Mouse (Mus musculus) CH12.LX (cell line): ENCODE measurements at regions not wholly inside any gene's neighbourhood (a gene's known extent, or its start where the extent isn't known, plus 50 kb on each side); places are given as distances from the start of the nearest gene placed in this dataset.

Experiments used
- DNase-seq: peaks from one replicate; pipeline ENCODE4 v3.0.0-alpha.2; 2013; ENCODE audit errors: extremely low read depth
- H3K27ac ChIP-seq: 2 replicates; pipeline ENCODE4 v1.5.1; 2012; ENCODE audit warnings: low read depth, mild to moderate bottlenecking, control low read depth, moderate library complexity; ENCODE audit not compliant: insufficient read depth
- H3K27me3 ChIP-seq: replicated peaks from 2 replicates; pipeline ENCODE3; 2012; ENCODE audit warnings: inconsistent platforms
- H3K36me3 ChIP-seq, 2 experiments: replicated peaks in 1 of 2; 2 replicates each; pipeline versions ENCODE3 to v1.6.1; 2012; ENCODE audit warnings: inconsistent platforms in 1 of 2, low read length in 1 of 2, mild to moderate bottlenecking in 1 of 2, mixed read lengths in 1 of 2, moderate library complexity in 1 of 2; ENCODE audit not compliant: control insufficient read depth in 1 of 2, insufficient read depth in 1 of 2
- H3K4me1 ChIP-seq, 2 experiments: 2 replicates each; pipeline ENCODE4 v1.6.1; 2012; ENCODE audit warnings: inconsistent platforms in 1 of 2, moderate library complexity in 1 of 2; ENCODE audit not compliant: insufficient read depth in 2 of 2, control insufficient read depth in 1 of 2
- H3K4me2 ChIP-seq: 2 replicates; pipeline ENCODE4 v1.6.1; 2012; ENCODE audit warnings: low read depth, mild to moderate bottlenecking, control low read depth; ENCODE audit not compliant: poor library complexity, insufficient read depth, severe bottlenecking
- H3K4me3 ChIP-seq, 3 experiments: fragments of 150-350 bp in 1 of 3; sonication (generic) in 1 of 3; replicated peaks in 1 of 3; 2 replicates each; pipeline versions ENCODE3 to v1.5.1; 2011 to 2012; ENCODE audit warnings: low read depth in 2 of 3, low read length in 2 of 3, mild to moderate bottlenecking in 2 of 3, moderate library complexity in 2 of 3, control low read depth in 1 of 3, improper control_type of control experiment in 1 of 3, inconsistent platforms in 1 of 3, mixed read lengths in 1 of 3; ENCODE audit not compliant: poor library complexity in 1 of 3
- H3K79me2 ChIP-seq: replicated peaks from 2 replicates; pipeline ENCODE4 v1.6.1; 2012; ENCODE audit warnings: mild to moderate bottlenecking, moderate library complexity; ENCODE audit not compliant: control insufficient read depth, poor library complexity, insufficient read depth, severe bottlenecking; ENCODE audit errors: extremely low read depth
- H3K9ac ChIP-seq: 2 replicates; pipeline ENCODE4 v1.6.1; 2012; ENCODE audit warnings: low read depth, mild to moderate bottlenecking, control low read depth, moderate library complexity; ENCODE audit not compliant: insufficient read depth
- H3K9me3 ChIP-seq: replicated peaks from 2 replicates; pipeline ENCODE3; 2012; ENCODE audit warnings: low read length, inconsistent platforms, mixed read lengths
- CHD1 ChIP-seq: IDR thresholded peaks from 2 replicates; pipeline ENCODE4 v1.6.1; 2012; ENCODE audit warnings: low read depth, low read length, improper control_type of control experiment, inconsistent platforms
- CHD2 ChIP-seq: IDR thresholded peaks from 2 replicates; pipeline ENCODE4 v1.6.1; 2011; ENCODE audit warnings: low read length, improper control_type of control experiment
- CTCF ChIP-seq, 2 experiments: IDR thresholded peaks in 1 of 2; conservative IDR thresholded peaks in 1 of 2; 2 replicates each; pipeline ENCODE4 v1.5.1; 2011 to 2012; ENCODE audit warnings: low read depth in 2 of 2, low read length in 2 of 2, improper control_type of control experiment in 1 of 2, inconsistent platforms in 1 of 2, mild to moderate bottlenecking in 1 of 2, moderate library complexity in 1 of 2
- EP300 ChIP-seq: IDR thresholded peaks from 2 replicates; pipeline ENCODE4 v1.6.1; 2011; ENCODE audit warnings: low read length, improper control_type of control experiment
- ETS1 ChIP-seq: conservative IDR thresholded peaks from 2 replicates; pipeline ENCODE4 v1.6.1; 2012; ENCODE audit warnings: low read depth, mild to moderate bottlenecking, inconsistent platforms, low read length, improper control_type of control experiment, moderate library complexity
- IRF4 ChIP-seq: IDR thresholded peaks from 2 replicates; pipeline ENCODE4 v1.6.1; 2014; ENCODE audit warnings: low read depth, mild to moderate bottlenecking, inconsistent platforms, low read length, improper control_type of control experiment
- JUN ChIP-seq: IDR thresholded peaks from 2 replicates; pipeline ENCODE4 v1.6.1; 2011; ENCODE audit warnings: low read depth, mild to moderate bottlenecking, low read length, improper control_type of control experiment, moderate library complexity; ENCODE audit not compliant: insufficient read depth
- JUND ChIP-seq: conservative IDR thresholded peaks from 2 replicates; pipeline ENCODE4 v1.6.1; 2011; ENCODE audit warnings: low read depth, low read length, improper control_type of control experiment
- MAFK ChIP-seq: IDR thresholded peaks from 2 replicates; pipeline ENCODE4 v1.6.1; 2011; ENCODE audit warnings: low read length, improper control_type of control experiment; ENCODE audit not compliant: insufficient replicate concordance
- MAZ ChIP-seq: IDR thresholded peaks from 2 replicates; pipeline ENCODE4 v1.6.1; 2012; ENCODE audit warnings: low read depth, mild to moderate bottlenecking, inconsistent platforms, low read length, improper control_type of control experiment, moderate library complexity
- MXI1 ChIP-seq: IDR thresholded peaks from 2 replicates; pipeline ENCODE4 v1.6.1; 2011; ENCODE audit warnings: mild to moderate bottlenecking, low read depth, low read length, improper control_type of control experiment
- NELFE ChIP-seq: IDR thresholded peaks from 2 replicates; pipeline ENCODE4 v1.6.1; 2011; ENCODE audit warnings: low read depth, low read length, improper control_type of control experiment
- NRF1 ChIP-seq: IDR thresholded peaks from 2 replicates; pipeline ENCODE4 v1.6.1; 2014; ENCODE audit warnings: low read depth, mild to moderate bottlenecking, inconsistent platforms, low read length, improper control_type of control experiment, moderate library complexity
- PAX5 ChIP-seq: IDR thresholded peaks from 2 replicates; pipeline ENCODE4 v1.6.1; 2012; ENCODE audit warnings: low read length, inconsistent platforms, mixed read lengths
- POLR2AphosphoS2 ChIP-seq: IDR thresholded peaks from 2 replicates; pipeline ENCODE4 v1.6.1; 2011; ENCODE audit warnings: low read depth, low read length, improper control_type of control experiment
- RAD21 ChIP-seq: IDR thresholded peaks from 2 replicates; pipeline ENCODE4 v1.6.1; 2011; ENCODE audit warnings: low read depth, mild to moderate bottlenecking, low read length, improper control_type of control experiment, moderate library complexity
- SMC3 ChIP-seq: IDR thresholded peaks from 2 replicates; pipeline ENCODE4 v1.6.1; 2011; ENCODE audit warnings: low read depth, low read length, improper control_type of control experiment
- TBP ChIP-seq: conservative IDR thresholded peaks from 2 replicates; pipeline ENCODE4 v1.6.1; 2011; ENCODE audit warnings: low read depth, low read length, improper control_type of control experiment
- TCF12 ChIP-seq: IDR thresholded peaks from 2 replicates; pipeline ENCODE4 v1.6.1; 2014; ENCODE audit warnings: low read depth, mild to moderate bottlenecking, inconsistent platforms, low read length, improper control_type of control experiment
- ZC3H11A ChIP-seq: IDR thresholded peaks from 2 replicates; pipeline ENCODE4 v1.6.1; 2012; ENCODE audit warnings: low read depth, mild to moderate bottlenecking, inconsistent platforms, low read length, improper control_type of control experiment
- ZKSCAN1 ChIP-seq: IDR thresholded peaks from 2 replicates; pipeline ENCODE4 v1.6.1; 2012; ENCODE audit warnings: low read depth, inconsistent platforms, low read length, improper control_type of control experiment, borderline replicate concordance
- ZNF384 ChIP-seq: IDR thresholded peaks from 2 replicates; pipeline ENCODE4 v1.6.1; 2012; ENCODE audit warnings: low read depth, low read length, improper control_type of control experiment, inconsistent platforms
- dilution Hi-C: fragments of 300-500 bp; cut with MboI; formaldehyde crosslinking; loops from 2 replicates; pipeline ENCODE4 v1.14.3; 2020; ENCODE audit warnings: low sequenced_read_pairs; ENCODE audit not compliant: extremely low pct_unique_long_range_greater_than_20kb, extremely low pct_ligation_motif_present
- in situ Hi-C: fragments of 300-500 bp; cut with MboI; formaldehyde crosslinking; loops from 3 replicates; pipeline ENCODE4 v1.14.3; 2019; ENCODE audit warnings: low sequenced_read_pairs, low pct_ligation_motif_present, low pct_unique_long_range_greater_than_20kb, mixed read lengths

DNA sequence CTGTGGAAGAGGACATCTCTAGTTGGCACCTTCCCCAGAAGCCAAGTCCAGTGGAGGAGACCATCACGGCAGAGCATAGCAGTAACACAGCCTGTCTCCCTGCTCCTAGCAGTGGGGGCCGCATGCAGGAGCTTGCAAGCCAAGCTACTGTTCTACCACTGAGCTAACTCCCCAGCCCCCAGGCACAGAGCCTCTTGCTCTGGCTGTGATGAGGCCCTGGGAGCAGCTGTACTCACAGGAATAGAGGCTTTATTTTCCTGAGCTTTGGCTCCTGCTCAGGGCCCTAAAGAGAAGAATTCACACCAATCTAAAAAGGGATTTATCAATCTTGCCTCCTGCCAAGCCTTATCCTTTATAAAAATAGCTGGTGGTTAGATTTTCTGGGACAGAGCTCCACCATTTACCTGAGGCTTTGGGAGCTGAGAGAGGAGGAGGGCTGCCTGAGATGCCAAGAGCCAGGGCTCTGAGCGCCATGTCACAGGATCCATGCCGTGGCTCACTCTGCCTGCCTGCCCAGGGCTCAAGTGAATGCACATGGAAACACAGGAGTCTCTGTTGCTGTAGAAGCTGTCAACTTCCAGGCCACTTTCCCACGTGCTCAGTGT is 222.7 kb upstream of the Tcerg1l start:
- no peaks in the 10 kb centered on the region for H3K4me1 ChIP-seq
- dilution Hi-C loops (no loop called here), in situ Hi-C loops (no loop called here)
- peaks cover 95% of the 10 kb centered on the region for H3K27me3 ChIP-seq
- TF ChIP-seq EP300 (no peak), RAD21 (no peak), TCF12 (no peak), ZC3H11A (no peak), PAX5 (no peak), MXI1 (no peak), MAZ (no peak), CHD2 (no peak), TBP (no peak), ZKSCAN1 (no peak), SMC3 (no peak), MAFK (no peak), POLR2AphosphoS2 (no peak), JUND (no peak), NELFE (no peak), CTCF (conservative IDR thresholded peaks at IDR 0.05 in 1 of 2, IDR thresholded peaks at IDR 0.05 in 1 of 2; ENCODE audit: low read depth in 2 of 2, low read length in 2 of 2) (no peak), NRF1 (no peak), JUN (no peak)
- H3K27ac ChIP-seq: no peak overlapping the region
- H3K4me2 ChIP-seq: no peak overlapping the region
- H3K9ac ChIP-seq: no peak overlapping the region
- DNase-seq: no peak
- no peaks in the 10 kb centered on the region for H3K9me3 ChIP-seq
- H3K4me3 ChIP-seq: no peak overlapping the region
- H3K79me2 ChIP-seq: no peaks in the 10 kb centered on the region
- no peaks in the 10 kb centered on the region for H3K36me3 ChIP-seq

DNA sequence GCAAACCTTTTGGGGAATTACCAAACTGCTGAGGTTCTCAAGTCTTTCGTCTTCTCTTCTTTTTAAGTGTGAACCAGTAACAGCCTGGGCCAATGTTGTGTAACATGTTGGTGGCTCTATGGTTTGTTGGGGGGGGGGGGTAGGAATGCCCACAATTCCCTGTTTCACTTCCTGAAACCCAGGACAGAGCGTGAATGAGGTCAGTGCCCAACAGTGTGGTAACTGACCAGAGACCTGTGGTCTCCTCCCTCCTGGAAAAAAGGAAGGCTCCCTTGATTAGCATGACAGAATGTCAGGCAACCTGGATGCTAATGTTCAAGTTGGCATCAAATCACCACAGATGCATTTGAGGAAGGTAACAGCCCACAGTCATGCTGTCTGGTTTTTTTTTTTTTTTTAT is 218.9 kb upstream of the Tcerg1l start:
- TF ChIP-seq CHD1 (no peak), IRF4 (no peak), ETS1 (no peak), CHD2 (no peak), NRF1 (no peak), POLR2AphosphoS2 (no peak), ZNF384 (no peak)
- TF ChIP-seq, all 38 proteins: peak for 0
- no peak for DNase-seq

More for the DNA sequence above, 218.9 kb upstream of the Tcerg1l start:
- Histone ChIP-seq H3K27me3 (peaks cover 85% of the 10 kb centered on the region), H3K36me3 (no peaks in the 10 kb centered on the region), H3K9me3 (no peaks in the 10 kb centered on the region), H3K9ac (no peak overlapping the region), H3K27ac (no peak overlapping the region), H3K4me2 (no peak overlapping the region), H3K4me3 (no peak overlapping the region), H3K79me2 (no peaks in the 10 kb centered on the region), H3K4me1 (no peaks in the 10 kb centered on the region)
- dilution Hi-C loops (no loop called here), in situ Hi-C loops (no loop called here)
